Mouse (Mus musculus): ENCODE measurements around the gene Vangl2. TPM values are rescaled to one million over a fixed set of nuclear protein-coding genes. Genes with fewer than 3 reads are reported as not detected.

Vangl2 gene
- total RNA-seq, 2 experiments from 2014 or later = 14.8 to 16.0 TPM

DNA sequence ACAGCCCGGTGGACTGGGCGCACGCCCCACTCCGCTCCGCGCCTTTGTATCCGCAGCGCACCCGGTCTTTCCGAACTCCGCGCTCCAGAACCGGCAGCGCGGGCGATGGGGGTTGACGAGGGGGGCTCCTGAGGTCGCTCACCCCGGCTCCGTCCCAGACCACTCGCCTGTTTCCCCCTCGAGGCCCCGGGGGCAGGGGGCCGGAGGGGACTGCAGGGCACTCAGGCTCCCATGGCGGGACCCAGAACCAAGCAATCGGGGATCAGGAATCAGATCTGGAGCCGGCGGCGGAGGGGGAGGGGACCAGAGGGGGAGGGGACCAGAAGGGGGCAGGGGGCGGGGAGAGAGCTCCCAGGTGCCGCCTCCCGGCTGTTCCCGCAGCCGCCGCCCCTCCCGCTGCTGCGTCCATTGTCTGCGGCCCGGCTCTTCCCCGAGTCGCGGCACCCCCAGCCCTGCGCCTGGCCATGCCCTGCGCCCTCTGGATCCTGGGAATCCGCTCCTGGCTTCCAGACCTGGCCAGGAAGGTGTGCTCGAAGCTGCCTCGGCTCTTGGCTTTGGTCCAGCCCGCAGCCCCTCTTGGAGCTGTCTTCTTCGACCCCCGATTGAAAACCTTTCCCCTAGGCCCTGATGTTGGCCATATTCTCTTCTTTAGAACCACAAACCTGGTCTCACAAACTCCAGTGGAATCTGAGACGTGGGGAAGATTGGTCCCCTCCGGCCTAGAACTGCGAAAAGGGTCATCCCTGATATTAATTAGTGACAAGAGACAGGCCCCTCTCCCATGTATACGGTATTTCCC lies 1.0 kb downstream of the Vangl2 start:
- DNase-seq = peak; percentile 79 to 80

DNA sequence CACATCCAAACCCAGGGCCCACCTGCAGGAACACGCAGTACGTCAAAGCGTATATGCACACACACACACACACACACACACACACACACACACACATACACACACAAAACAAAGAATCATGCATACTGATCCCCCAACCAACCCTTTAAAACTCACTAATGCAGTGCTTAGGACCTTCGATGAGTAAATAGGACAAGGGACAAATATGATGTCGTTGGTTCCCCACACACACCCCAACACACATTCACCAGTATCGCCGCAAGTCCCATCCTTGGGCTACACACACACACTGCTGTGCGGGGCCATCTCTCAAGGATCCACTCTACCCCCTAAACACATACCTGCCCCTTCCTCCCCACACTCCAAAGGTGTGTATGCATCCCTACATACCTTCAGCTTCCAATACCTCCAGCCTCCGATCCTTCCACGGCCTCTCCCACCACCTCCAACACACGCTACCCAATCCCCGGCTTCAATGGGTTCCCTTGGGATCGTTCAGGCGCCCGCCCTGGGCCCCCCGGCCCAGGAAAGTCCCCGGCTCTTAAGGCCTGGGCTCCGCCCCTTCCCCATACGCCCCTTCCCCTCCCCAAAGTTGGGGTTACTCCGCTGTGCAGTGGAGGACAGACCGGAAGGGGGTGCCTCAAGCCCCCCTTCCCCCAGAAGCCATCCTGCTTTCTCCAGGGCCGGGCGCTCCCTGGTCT lies 1.9 kb downstream of the Vangl2 start:
- no peak for DNase-seq

DNA sequence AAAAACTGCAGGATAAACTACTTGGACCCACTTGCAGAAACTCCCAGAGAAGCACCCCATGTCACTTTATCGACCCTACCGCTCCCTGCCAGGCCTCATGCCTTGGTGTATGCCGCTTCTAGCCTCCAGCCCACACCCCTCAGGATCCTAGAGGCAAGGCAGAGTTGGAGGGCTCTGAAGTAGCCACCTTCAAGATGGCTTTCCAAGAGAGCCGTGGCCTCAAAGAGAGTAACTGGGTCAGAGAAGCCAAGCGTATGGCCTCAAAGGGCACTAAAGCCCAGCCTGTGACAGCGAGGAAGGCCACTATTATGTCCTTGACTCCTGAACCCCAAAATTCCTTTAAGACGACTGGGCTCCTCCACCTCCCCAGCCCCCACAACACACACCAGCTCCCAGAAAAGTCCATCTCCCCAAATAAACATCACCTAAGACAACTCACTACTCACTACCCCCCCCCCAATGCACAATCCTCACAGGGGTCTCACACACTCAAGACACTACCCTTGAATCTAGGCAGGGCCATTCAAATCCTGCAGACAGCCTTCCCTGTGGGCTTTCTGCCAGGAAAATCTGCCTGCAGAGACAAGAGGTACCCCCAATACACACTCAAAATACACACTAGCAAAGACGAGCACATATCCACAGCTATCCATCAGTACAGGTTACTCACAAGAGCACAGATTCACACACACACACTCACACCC lies 2.9 kb downstream of the Vangl2 start:
- no peak for DNase-seq

DNA sequence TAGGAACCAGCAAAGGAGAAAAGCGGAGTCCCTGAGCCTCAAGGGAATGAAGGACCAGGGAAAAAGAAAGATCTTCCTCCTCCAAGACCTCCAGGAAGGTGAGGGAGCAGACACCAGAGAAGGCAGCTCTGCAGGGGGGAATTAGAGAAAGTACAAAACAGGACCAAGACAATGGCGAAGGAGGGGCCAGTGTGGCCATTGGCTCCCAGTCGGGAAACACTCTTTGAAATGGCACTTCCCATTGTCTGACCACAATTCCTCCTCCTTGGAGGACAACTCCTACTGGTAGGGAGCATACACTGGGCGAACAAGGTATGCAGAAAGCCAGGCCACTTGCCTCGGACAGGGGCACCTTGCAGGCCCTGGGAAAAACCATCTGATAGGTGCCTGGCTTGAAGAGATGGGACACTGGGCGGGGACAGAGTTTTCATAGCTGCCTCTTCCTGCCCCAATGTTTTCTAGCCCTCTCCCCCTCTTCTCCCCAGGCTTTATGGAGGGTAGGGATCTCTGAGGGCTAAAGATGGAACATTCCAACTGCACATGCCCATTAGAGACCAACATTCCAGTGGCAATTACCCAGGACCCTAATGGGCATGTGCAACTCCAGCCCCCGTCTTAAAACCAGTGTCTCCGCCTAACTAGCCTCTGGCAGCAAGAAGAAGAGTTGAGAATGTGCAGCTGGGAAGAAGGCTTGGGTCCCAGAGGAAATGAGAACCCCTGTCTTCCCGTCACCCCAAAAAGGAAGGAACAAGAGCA lies 3.9 kb downstream of the Vangl2 start:
- no peak for DNase-seq

DNA sequence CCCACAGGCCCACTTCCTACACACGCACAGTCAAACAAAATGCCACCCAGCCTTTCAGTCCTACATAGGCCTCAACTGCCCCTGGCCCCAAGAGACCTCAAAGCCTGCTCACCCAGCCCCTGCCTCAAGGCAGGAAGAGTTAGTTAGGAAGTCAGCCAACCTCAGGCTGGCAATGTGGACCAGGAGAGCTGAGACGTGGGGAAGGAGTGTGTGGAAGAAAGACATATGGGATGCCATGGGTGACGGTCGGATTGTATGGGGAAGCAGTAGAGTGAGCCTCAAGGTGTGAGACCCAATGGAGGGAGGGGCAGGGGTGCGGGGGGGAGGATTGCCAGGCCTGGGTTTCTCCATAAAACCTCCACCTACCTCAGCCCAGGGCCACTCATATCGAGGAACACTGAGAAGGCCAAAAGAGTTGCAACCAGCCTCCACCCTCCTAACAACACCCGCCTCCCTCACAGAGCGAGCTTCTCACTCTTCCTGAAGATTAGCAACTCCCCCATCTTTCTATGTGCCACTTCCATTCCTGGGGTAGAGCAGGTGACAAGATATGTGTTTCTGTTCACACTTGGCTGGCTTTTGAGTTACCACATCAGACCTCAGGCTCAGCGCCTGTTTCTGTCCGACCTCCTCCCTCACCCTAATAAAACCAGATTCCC lies 8.3 kb downstream of the Vangl2 start:
- DNase-seq = no peak

DNA sequence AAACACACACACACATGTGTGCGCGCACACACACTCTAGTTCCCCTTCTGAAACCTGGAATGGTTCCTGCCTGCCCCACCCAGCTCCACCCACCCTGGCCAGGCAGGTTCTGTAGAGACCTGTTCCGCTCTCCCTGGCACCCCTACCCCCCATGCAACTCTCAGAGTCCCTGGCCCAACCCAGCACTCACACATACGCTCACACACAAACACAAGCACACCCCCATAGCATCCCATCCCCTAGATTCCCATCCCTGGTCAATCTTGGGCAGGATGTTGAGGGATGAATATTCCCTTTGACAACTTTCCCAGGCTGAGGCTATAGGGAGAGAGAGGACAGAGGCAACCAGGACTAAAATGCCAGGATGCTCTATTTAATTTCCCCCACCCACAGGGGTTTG lies 8.9 kb downstream of the Vangl2 start:
- DNase-seq = no peak

DNA sequence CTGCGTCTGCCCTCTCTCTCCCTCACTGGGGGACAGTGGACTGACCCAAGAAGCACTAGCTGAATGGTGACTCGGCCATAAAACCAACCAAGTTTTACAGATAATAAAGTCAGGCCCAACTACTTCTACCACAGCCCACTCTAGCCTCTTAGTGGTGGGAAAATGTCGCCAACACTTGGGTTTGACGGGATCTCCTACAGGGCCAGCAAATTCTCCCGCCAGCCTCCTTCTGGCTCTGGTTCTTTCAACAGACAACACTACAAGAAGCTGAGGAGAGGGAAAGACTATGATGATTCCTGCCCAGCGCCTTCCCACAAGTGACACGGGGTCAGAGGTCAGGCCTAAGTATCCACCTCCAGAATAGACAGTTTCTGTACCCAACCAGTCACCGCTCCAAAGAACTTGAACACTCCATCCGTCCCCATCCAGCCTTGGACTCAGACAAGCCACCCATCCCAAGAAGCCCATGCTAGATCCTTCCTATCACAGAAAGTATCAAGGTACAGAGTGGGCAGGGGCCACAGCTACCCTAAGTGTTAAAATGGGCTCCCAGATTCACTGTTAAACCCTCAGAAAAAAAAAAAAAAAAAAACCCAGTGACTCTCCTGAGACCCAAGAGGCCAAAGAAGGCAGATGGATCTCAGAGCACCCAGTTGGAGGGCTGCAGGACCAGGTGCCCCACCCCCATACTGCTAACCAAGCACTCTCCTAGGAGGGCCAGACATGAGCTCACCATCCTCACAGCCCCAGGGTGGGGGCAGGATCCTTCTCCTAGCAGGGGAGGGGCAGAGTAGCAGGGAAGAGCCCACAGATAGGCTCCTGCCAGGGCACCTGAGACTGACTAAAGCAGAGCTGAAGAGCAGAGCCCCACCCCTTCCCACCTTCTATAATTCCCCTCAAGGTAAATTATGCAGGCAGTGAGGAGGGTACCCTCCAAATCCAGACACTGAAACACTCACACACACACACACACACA lies 9.6 kb downstream of the Vangl2 start:
- no peak for DNase-seq

DNA sequence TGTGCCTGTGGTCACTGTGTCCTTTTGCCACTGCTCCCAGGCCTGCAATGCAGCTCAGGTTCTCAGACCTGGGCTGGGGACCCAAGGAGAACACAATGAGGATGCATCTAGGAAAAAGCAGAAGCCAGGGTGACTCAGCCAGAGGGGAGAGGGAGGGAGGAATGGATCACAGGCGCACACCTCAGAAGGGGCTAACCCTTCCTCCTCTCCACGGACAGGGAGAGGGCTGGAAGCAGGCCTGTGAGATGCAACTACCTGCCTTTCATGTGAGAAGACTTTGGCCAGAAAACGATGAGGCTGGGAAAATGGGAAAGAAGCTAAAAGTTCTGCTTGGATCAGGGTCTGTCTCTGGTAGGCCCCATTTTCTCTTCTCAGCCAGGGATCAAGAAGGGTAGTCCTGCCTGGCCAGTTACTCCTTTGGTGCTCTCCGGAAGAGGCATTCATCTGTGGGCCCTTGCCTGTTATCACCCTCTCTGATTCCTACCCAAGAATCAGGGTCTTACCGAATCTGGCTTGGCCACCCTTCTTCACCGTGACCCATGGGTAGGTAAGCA lies 10.7 kb downstream of the Vangl2 start:
- no peak for DNase-seq

DNA sequence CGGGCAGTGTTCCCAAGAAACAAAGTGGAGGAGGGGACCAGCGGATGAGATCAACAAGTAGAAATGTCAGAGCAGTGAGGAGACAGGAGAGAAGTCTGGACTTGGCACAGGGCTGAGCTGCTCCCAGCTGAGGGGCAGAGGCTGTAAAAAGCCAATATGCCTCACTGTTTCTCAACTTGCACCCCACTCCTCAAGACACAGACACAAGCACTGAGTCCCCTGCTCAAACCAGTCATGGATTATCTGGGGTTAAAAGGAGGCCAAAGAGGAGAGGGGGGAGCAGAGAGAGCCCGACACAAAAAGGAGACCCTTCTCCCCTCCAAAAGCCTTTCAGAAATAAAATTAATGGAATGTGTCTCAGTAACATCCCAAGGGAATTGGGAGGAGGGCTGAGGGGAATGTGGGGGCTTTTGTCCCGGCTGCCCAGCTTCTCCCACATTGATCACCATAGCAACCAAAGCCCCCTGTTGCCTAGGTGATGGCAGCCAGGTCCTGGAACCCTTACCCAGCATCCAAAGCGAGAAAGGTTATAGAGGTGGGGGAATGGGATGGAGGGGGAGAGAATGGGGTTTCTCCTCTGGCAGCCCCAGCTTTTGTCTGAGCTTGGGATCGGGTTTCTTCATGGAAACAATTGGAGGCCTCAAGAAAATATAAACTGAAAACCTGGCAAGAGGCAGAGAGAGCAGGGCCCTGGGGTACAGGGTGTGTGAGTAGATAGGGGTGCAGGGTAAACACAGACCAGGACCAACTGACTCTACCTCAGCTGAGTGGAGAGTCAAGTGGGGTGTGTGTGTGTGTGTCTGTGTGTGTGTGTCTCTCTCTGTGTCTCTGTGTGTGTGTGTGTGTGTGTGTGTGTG lies 11.4 kb downstream of the Vangl2 start:
- no peak for DNase-seq

DNA sequence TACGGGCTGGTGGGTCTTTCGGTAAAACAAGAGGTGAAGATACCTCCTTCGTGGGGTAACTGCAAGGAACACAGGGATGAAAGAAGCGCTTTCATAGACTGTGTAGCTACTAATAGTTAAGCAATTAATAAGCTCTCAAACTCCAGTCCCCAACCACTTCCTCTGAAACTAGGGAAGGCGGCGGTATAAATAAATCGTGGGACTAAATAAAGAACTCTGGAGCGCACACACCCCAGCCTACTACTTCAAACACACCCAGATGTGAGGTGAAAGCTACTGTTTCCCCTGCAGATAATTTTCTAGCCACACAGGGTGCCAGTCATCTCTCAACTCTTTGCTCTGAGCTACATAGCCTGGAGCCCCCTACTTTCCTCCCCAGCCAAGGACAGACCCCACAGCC lies 12.2 kb downstream of the Vangl2 start:
- DNase-seq = no peak

DNA sequence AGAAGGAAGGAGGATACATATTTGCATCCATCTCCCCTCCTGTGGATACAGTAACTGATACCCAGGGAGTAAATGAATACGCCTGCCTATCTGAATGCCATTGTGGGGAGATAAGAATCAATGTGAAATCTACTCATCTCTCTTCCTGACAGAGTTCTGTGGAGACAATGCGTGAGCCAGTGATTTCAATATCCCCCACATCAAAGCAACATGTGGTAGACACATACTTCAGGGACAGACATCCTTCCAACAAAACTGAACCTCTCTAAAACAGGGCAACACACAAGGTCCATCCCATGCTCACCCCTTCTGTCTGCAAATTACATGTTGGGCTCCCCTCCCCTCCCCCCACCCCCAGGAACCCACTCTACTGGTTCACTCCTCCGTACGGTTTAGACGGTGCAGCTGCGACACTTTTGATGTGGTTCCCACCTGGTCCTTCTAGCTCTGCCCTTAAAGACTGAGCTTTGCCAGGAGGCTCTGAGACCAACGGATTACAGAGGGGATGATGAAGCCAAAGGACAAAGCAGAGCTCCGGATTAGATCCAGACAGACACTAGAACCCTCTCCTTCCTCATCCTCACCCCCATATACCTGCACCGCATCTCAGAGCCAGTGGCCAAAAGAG lies 12.8 kb downstream of the Vangl2 start:
- DNase-seq = no peak

DNA sequence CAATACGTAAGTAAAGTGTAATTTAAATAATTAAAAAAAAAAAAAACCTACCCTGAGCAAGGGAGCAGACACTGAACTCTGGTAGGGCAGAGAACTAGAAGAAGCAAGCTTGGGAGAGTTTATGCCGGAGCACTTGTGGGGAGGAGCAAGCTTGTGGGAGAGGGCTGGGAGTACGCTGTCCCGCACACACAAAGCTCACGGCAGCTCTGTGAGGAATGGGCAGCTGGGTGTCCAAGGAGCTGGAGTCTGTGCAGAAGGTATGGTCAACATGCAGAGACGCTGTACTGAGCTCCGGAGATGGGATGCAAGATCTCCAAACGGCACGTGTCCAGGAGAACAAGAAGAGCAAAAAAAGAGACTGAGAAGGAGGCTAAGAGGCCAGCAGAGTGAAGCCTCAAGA lies 13.5 kb downstream of the Vangl2 start:
- DNase-seq = no peak

DNA sequence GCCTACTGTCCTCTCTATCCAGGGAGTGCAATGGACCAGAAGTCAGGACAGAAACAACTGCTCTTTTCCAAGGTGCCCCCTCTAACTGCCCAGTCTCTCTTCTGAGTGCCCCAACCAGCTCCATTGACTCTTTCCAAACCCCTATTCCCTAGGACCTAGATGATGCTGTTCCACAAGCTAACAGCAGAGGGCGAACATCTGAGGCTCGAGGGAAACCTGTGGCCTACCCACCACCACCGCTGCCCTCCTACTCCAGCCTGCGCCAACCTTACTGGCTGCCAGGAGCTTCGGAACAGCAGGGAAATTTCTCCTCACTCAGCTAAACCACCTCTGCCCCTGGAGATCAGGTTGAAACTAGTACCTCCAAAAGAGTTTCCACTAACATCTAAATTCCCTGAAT lies 16.2 kb downstream of the Vangl2 start:
- DNase-seq = peak; percentile 51 to 64

DNA sequence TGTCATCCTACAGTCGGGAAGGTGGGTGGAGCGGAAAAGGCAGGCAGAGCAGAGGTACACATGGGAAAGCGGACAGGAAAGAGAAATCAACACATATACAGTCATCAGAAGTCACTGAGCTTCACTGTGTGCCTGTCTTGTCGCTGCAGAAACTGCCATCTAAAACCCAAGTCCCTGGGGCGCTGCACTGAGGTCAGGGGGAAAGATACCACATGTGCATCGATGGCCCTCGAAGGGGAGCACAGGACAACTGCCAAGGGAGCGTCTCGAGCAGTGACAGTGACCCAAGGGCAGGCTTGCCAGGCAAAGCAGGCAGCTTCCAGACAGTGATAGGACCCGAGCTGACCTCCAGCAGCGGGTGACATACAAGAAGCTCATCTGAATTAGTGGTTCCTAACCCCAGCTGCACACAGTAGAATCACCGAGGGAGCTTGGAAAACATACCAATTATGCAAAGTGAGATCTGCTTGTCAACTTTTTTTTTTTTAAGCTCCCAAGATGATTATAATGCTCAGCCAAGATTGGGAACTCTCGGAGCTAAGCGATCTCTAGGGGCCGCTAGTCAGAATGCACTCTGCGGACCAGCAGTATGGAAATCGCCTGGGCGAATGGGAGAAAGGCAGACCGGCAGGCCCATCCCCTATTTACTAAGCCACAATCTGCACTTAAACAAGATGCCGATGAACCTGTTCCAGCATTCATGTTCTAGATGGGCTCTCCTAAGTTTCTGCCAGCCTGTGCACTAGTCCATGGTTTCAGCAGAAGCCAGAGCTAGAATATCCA lies 18.0 kb downstream of the Vangl2 start:
- no peak for DNase-seq

DNA sequence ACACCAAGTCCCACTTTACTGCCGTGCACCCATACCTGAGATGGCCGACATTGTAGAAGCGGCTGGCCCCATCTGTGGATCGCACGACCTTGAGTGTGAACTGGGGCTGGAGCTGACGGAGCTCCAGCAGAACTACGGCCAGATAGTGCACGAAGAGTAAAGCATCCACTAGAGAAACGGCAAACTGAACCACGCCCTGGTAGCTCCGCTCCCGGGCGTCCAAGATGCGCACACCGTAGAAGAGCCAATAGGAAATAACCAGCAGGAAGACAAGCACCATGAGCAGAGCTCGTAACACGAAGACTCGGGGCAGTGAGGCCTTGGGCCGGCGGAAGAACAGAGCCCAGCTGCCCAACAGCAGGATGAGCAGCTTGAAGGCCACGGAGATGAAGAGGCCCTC lies 18.8 kb downstream of the Vangl2 start:
- no peak for DNase-seq

DNA sequence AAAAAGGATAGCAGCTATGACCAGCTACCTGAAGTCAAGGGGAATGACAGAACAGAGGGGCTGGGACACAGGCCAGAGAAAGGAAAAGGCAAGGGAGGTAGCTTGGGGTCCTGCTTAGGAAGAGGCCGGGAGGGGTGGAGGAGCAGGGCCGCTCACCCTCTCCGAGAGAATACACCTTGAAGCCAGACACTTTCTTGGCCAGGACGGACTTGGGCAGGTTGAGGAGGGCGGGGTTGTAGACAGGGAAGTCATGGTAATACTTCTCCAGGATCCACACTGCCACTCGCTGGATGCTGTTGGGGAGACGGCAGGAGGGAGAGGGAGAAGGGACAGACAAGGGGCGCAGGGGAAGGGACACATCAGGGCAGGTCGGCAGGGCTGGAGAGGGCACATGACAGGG lies 19.9 kb downstream of the Vangl2 start:
- no peak for DNase-seq

DNA sequence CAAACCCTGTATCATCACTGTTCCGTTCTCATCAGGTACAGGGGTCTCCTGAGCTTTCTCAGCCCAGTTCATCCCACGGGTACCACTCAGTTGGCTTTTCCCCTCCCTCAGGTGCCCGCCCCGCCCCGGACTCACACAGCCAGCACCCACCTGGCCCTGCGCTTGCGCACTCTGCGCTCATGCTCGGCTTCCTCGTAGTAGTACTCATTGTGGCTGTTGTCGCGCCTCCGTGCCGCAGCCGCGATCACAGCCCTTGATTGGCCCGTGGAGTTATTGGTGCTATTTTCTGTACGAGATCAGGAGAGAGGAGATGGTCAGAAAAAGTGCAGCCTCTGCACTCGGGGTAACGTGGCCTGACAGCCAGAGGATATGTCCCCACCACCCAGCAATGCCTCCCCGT lies 20.5 kb downstream of the Vangl2 start:
- no peak for DNase-seq

DNA sequence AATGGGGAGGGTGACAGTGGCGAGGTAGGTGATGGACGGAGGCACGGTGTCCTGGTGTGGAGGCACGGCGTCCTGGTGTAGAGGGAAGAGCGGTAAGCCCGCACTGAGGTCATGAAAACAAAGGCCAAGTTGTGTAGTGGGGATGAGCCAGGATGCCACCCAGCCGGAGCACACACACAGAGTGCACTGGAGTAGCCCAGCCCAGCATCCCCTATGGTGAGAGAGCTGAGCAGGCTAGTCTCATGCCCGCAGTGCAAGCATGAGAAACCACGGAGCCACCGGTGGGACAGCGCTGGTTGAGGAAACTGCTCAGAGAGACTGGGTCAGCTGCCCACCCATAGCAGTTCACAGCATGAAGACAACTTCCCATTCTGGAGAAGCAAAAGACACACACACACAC lies 26.6 kb downstream of the Vangl2 start:
- DNase-seq = no peak

Measured in layer of hippocampus, postnatal 36 days (tissue).